ENCODE assay signal across 11 mouse cellular contexts in genomic region chr10:4046496-4046895, GRCm38 (mm10).
A peak's percentile ranks its signal among the peaks of the same experiment; 100 is the strongest.
DNase-seq lines count a peak whose midpoint lies in the region; ATAC-seq lines count a peak whose summit lies in the region.
"Had no signal": no experiment of that assay in that cellular context is flagged by ENCODE, and none has a peak within 500 bp of the region (broad histone marks: within the 10 kb centered on the region; RNA-seq: fewer than 3 reads in every experiment).

No protein-coding gene starts in this region.

- H3K4me2 ChIP-seq in kidney, embryonic 15.5 days = no peak overlapping the region
- no peak overlapping the region for H3K4me2 ChIP-seq in stomach, embryonic 16.5 days (ENCODE audit: low read depth, low read length)
- H3K4me2 ChIP-seq: forebrain, embryonic 13.5 days had no signal

- WGBS in kidney, embryonic 15.5 days = 57% methylated on average over 4 of the region's 4 CpGs
- 46% methylated on average over 4 of the region's 4 CpGs for WGBS in stomach, embryonic 16.5 days

- H3K4me1 ChIP-seq in kidney, embryonic 15.5 days = no peaks in the 10 kb centered on the region
- no peaks in the 10 kb centered on the region for H3K4me1 ChIP-seq in stomach, embryonic 16.5 days (ENCODE audit: control insufficient read depth, insufficient read depth, low read length)
- H3K4me1 ChIP-seq: forebrain, embryonic 13.5 days had no signal

- no peaks in the 10 kb centered on the region for H3K9me3 ChIP-seq in kidney, embryonic 15.5 days (replicated peaks)
- H3K9me3 ChIP-seq in stomach, embryonic 16.5 days (replicated peaks; ENCODE audit: control insufficient read depth, low read length) = no peaks in the 10 kb centered on the region
- H3K9me3 ChIP-seq: forebrain, embryonic 13.5 days had no signal

- no peak overlapping the region for H3K9ac ChIP-seq in kidney, embryonic 15.5 days
- no peak overlapping the region for H3K9ac ChIP-seq in stomach, embryonic 16.5 days (ENCODE audit: low read length)
- H3K9ac ChIP-seq: forebrain, embryonic 13.5 days; liver, embryonic 14.5 days had no signal

- DNase-seq in gastrocnemius, adult 18-20 months (ENCODE audit: low spot score) = peak; percentile 31
- no peak for DNase-seq in gastrocnemius, postnatal 10 days
- peak; percentile 38 for DNase-seq in testis, postnatal 10 days (ENCODE audit: low spot score)
- no peak for DNase-seq in testis, postnatal 14 days (ENCODE audit: low spot score)
- no peak for DNase-seq in thymus, postnatal 10 days (ENCODE audit: low spot score in 2 of 2)
- DNase-seq in natural killer cell, adult 2 months (ENCODE audit: low spot score in 2 of 2) = no peak
- DNase-seq: layer of hippocampus, postnatal 36 days had no signal

- ATAC-seq in kidney, embryonic 15.5 days (replicated peaks; ENCODE audit: low FRiP score) = no peak
- ATAC-seq in stomach, embryonic 16.5 days (ENCODE audit: insufficient read depth, low FRiP score) = peak; percentile 81; the same call in 1 of the 2 replicates
- ATAC-seq: forebrain, embryonic 13.5 days had no signal

- peaks cover 26% of the 10 kb centered on the region for H3K36me3 ChIP-seq in kidney, embryonic 15.5 days
- H3K36me3 ChIP-seq in stomach, embryonic 16.5 days (ENCODE audit: control insufficient read depth, insufficient read depth, low read length) = no peaks in the 10 kb centered on the region

- no peaks in the 10 kb centered on the region for H3K27me3 ChIP-seq in kidney, embryonic 15.5 days
- no peaks in the 10 kb centered on the region for H3K27me3 ChIP-seq in stomach, embryonic 16.5 days (ENCODE audit: control insufficient read depth, insufficient read depth, low read length)
- H3K27me3 ChIP-seq: forebrain, embryonic 13.5 days had no signal

- no peak overlapping the region for H3K4me3 ChIP-seq in kidney, embryonic 15.5 days (replicated peaks)
- no peak overlapping the region for H3K4me3 ChIP-seq in stomach, embryonic 16.5 days (replicated peaks; ENCODE audit: low read length)
- H3K4me3 ChIP-seq: forebrain, embryonic 13.5 days had no signal

- peak overlapping the region; percentile 51; the same call in 1 of the 2 replicates for H3K27ac ChIP-seq in kidney, embryonic 15.5 days
- H3K27ac ChIP-seq in stomach, embryonic 16.5 days (ENCODE audit: low read length) = peak overlapping the region; percentile 57
- H3K27ac ChIP-seq: forebrain, embryonic 13.5 days; liver, embryonic 14.5 days had no signal

Comparison
In these comparisons a context has a peak if more than half of its experiments do, and no peak if none do; other contexts are left out.
1. DNase-seq: peak in gastrocnemius, adult 18-20 months (single experiment) and testis, postnatal 10 days (single experiment); none in gastrocnemius, postnatal 10 days (single experiment), testis, postnatal 14 days (single experiment), thymus, postnatal 10 days (0 of 2) and natural killer cell, adult 2 months (0 of 2).